Mouse (Mus musculus) forebrain, postnatal 0 days (tissue): Measurements from ENCODE around the gene Bod1l. TPM values are rescaled to one million over a fixed set of nuclear protein-coding genes. Genes with fewer than 3 reads are reported as not detected.

Experiments
- ATAC-seq: fragments of 200-750 bp; cut with Nextera tagmentation; 2 replicates; pipeline ENCODE4 v1.8.0; 2017; ENCODE audit warnings: mild to moderate bottlenecking, moderate library complexity
- DNase-seq: peaks from one replicate; pipeline ENCODE4 v3.0.0-alpha.2; 2015
- H3K27ac ChIP-seq: fragments of 300-500 bp; sonication (generic); 2 replicates; pipeline ENCODE4 v1.5.1; 2014; ENCODE audit warnings: low read depth, mild to moderate bottlenecking, antibody characterized with exemption, low read length, moderate library complexity, mixed read lengths
- H3K27me3 ChIP-seq: fragments of 300-500 bp; sonication (generic); 2 replicates; pipeline ENCODE4 v1.6.1; 2014; ENCODE audit warnings: mild to moderate bottlenecking, low read length, mixed read lengths; ENCODE audit not compliant: insufficient read depth
- H3K36me3 ChIP-seq: fragments of 300-500 bp; sonication (generic); 2 replicates; pipeline ENCODE4 v1.6.1; 2014; ENCODE audit warnings: mild to moderate bottlenecking, moderate library complexity; ENCODE audit not compliant: insufficient read depth
- H3K4me1 ChIP-seq: fragments of 300-500 bp; sonication (generic); 2 replicates; pipeline ENCODE4 v1.6.1; 2014; ENCODE audit warnings: antibody characterized with exemption; ENCODE audit not compliant: insufficient read depth
- H3K4me2 ChIP-seq: fragments of 300-500 bp; sonication (generic); 2 replicates; pipeline ENCODE4 v1.6.1; 2014; ENCODE audit warnings: low read depth, mild to moderate bottlenecking, moderate library complexity
- H3K4me3 ChIP-seq: fragments of 300-500 bp; sonication (generic); 2 replicates; pipeline ENCODE4 v1.5.1; 2014; ENCODE audit warnings: low read depth, low read length, mixed read lengths
- H3K9ac ChIP-seq: fragments of 300-500 bp; sonication (generic); 2 replicates; pipeline ENCODE4 v1.6.1; 2014; ENCODE audit warnings: mild to moderate bottlenecking
- H3K9me3 ChIP-seq: fragments of 300-500 bp; sonication (generic); 2 replicates; pipeline ENCODE4 v1.6.1; 2016; ENCODE audit warnings: low read length
- CTCF ChIP-seq: sonication (generic); IDR thresholded peaks from 2 replicates; pipeline ENCODE4 v1.5.1; 2016; ENCODE audit warnings: antibody characterized with exemption, control low read depth, low read depth
- WGBS: fragments of 180-500 bp; shearing (Covaris S2); extraction: QIAGEN DNeasy Blood & Tissue Kit; methylation state at CpG from one replicate; pipeline ENCODE4 v1.1.7; 2014; 5-methylcytosine and 5-hydroxymethylcytosine counted together
- polyA plus RNA-seq: library from polyadenylated mRNA; unstranded; fragments of >200 nt; fragmentation: Nextera tagmentation; extraction: Ambion mirVana; gene quantifications from 2 replicates; pipeline ENCODE4 v1.2.1, GENCODE M21; 2015
- total RNA-seq: library from RNA; depleted of rRNA; stranded (reverse); fragments of >200 nt; gene quantifications from 2 replicates; pipeline ENCODE4 v1.2.3, GENCODE M21; 2014

Gene Bod1l
- total and polyA plus RNA-seq, 2 experiments from 2014 or later = 23.5 to 24.5 TPM

- Histone ChIP-seq H3K9me3 (no peaks in the 10 kb centered on the region), H3K27me3 (no peaks in the 10 kb centered on the region), H3K4me1 (no peaks in the 10 kb centered on the region), H3K27ac (no peak overlapping the region), H3K4me2 (no peak overlapping the region), H3K4me3 (no peak overlapping the region), H3K9ac (no peak overlapping the region), H3K36me3 (no peaks in the 10 kb centered on the region)
- ATAC-seq (peak; percentile 72), DNase-seq (peak; percentile 84)
- WGBS = 43% methylated on average over 2 of the region's 2 CpGs
- no peak for TF ChIP-seq CTCF
Measured at GRCm38 (mm10) chr5:41871164-41871563, 27.0 kb upstream of the Bod1l start.

- no peak overlapping the region for H3K27ac ChIP-seq
- H3K4me3 ChIP-seq = no peak overlapping the region
- H3K4me2 ChIP-seq = no peak overlapping the region
- no peak for TF ChIP-seq CTCF
- H3K27me3 ChIP-seq = no peaks in the 10 kb centered on the region
- DNase-seq = no peak
- no peak for ATAC-seq
- WGBS = 91% methylated on average over 2 of the region's 2 CpGs
- no peaks in the 10 kb centered on the region for H3K4me1 ChIP-seq
- H3K9ac ChIP-seq = no peak overlapping the region
- H3K9me3 ChIP-seq = no peaks in the 10 kb centered on the region
- H3K36me3 ChIP-seq = no peaks in the 10 kb centered on the region
Measured at GRCm38 (mm10) chr5:41855781-41856180, 11.7 kb upstream of the Bod1l start.

DNA sequence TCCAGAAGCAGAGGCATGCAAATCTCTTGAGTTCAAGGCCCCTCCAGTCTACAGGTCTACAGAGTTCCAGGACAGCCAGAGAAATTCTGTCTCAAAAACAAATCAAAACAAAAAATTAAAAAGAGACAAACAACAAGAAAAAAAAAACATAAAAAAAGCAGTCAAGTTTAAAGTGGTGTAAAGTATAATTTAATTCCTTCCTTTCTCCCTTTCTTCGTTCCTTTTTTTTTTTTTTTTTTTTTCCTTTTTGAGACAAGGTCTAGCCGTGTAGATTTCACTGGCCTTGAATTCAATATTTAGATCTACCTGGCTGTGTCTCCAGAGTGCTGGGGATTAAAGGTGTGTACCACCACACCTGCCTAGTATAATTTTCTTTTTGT is 1.4 kb upstream of the Bod1l start:
- Histone ChIP-seq H3K9ac (no peak overlapping the region), H3K27me3 (no peaks in the 10 kb centered on the region), H3K4me1 (peaks cover 15% of the 10 kb centered on the region), H3K27ac (no peak overlapping the region), H3K36me3 (no peaks in the 10 kb centered on the region), H3K9me3 (no peaks in the 10 kb centered on the region), H3K4me3 (no peak overlapping the region), H3K4me2 (peak overlapping the region; percentile 86)
- DNase-seq (no peak), ATAC-seq (no peak)
- WGBS = 68% methylated on average over 2 of the region's 2 CpGs
- no peak for TF ChIP-seq CTCF

GRCm38 (mm10) chr5:41844820-41845557 is 874 bp upstream of the Bod1l start:
- no peaks in the 10 kb centered on the region for H3K36me3 ChIP-seq
- H3K27me3 ChIP-seq = no peaks in the 10 kb centered on the region
- ATAC-seq (peak; percentile 3; the same call in 1 of the 2 replicates), DNase-seq (peak; percentile 6)
- H3K4me3 ChIP-seq = peak overlapping the region; percentile 91
- H3K4me2 ChIP-seq = peak overlapping the region; percentile 86
- no peak overlapping the region for H3K27ac ChIP-seq
- no peaks in the 10 kb centered on the region for H3K9me3 ChIP-seq
- TF ChIP-seq CTCF = no peak
- peaks cover 15% of the 10 kb centered on the region for H3K4me1 ChIP-seq
- no peak overlapping the region for H3K9ac ChIP-seq
- 13% methylated on average over 16 of the region's 16 CpGs for WGBS

GRCm38 (mm10) chr5:41843419-41844146 is 532 bp downstream of the Bod1l start:
- DNase-seq (peak; percentile 4), ATAC-seq (peak; percentile 68)
- Histone ChIP-seq H3K27me3 (no peaks in the 10 kb centered on the region), H3K27ac (peak overlapping the region; percentile 73), H3K4me3 (peak overlapping the region; percentile 91), H3K4me2 (peak overlapping the region; percentile 86), H3K9ac (peak overlapping the region; percentile 89), H3K4me1 (peaks cover 15% of the 10 kb centered on the region), H3K36me3 (no peaks in the 10 kb centered on the region), H3K9me3 (no peaks in the 10 kb centered on the region)
- no peak for TF ChIP-seq CTCF
- 1% methylated on average over 46 of the region's 46 CpGs for WGBS

- H3K27me3 ChIP-seq = no peaks in the 10 kb centered on the region
- H3K36me3 ChIP-seq = no peaks in the 10 kb centered on the region
- 20% methylated on average over 5 of the region's 5 CpGs for WGBS
- no peak overlapping the region for H3K27ac ChIP-seq
- H3K9ac ChIP-seq = no peak overlapping the region
- TF ChIP-seq CTCF = no peak
- H3K9me3 ChIP-seq = no peaks in the 10 kb centered on the region
- peak overlapping the region; percentile 91; the same call in 1 of the 2 replicates for H3K4me3 ChIP-seq
- peaks cover 15% of the 10 kb centered on the region for H3K4me1 ChIP-seq
- no peak for ATAC-seq
- peak; percentile 1 for DNase-seq
- peak overlapping the region; percentile 86 for H3K4me2 ChIP-seq
Measured at GRCm38 (mm10) chr5:41842681-41843080, 1.4 kb downstream of the Bod1l start.

- no peak overlapping the region for H3K9ac ChIP-seq
- DNase-seq (no peak), ATAC-seq (no peak)
- WGBS = 93% methylated on average over 5 of the region's 5 CpGs
- peaks cover 15% of the 10 kb centered on the region for H3K4me1 ChIP-seq
- no peak overlapping the region for H3K27ac ChIP-seq
- peaks cover 3% of the 10 kb centered on the region; the same call in 1 of the 2 replicates for H3K36me3 ChIP-seq
- no peaks in the 10 kb centered on the region for H3K9me3 ChIP-seq
- no peak overlapping the region for H3K4me2 ChIP-seq
- H3K4me3 ChIP-seq = no peak overlapping the region
- no peak for TF ChIP-seq CTCF
- H3K27me3 ChIP-seq = no peaks in the 10 kb centered on the region
Measured at GRCm38 (mm10) chr5:41841735-41842134, 2.4 kb downstream of the Bod1l start.
